Mouse (Mus musculus) testis, adult 2 months (tissue): ENCODE results near the gene Pigl.

Experiments used
- CTCF ChIP-seq: fragments of 200-500 bp; IDR thresholded peaks from 2 replicates; pipeline ENCODE4 v1.5.1; 2012; ENCODE audit warnings: low read depth, mild to moderate bottlenecking, inconsistent platforms, low read length, moderate library complexity; ENCODE audit not compliant: control insufficient read depth, insufficient read depth, insufficient replicate concordance
- POLR2A ChIP-seq: fragments of 200-500 bp; IDR thresholded peaks from 2 replicates; pipeline ENCODE4 v1.6.1; 2012; ENCODE audit warnings: low read depth, mild to moderate bottlenecking, inconsistent platforms, low read length, moderate library complexity; ENCODE audit not compliant: control insufficient read depth

DNA sequence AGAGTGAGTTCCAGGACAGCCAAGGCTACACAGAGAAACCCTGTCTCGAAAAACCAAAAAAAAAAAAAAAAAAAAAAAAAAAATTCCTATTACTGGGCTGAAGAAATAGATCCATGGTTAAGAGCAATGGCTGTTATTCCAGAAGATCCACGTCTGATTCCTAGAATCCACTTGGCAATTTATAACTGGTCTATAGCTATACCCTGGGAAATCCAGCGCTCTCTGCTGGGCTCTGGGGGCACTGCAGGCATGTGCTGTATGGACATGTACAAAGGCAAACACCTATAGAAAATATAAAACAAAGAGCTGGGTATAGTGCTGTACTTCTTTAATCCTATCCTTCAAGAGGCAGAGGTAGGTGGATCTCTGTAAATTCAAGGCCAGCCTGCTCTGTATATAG is 31.2 kb upstream of the Pigl start:
- peak; percentile 25; the same call in 1 of the 2 replicates for TF ChIP-seq CTCF
- no peak for TF ChIP-seq POLR2A
